Mouse (Mus musculus) bone marrow macrophage, adult 2 months (primary cell): ENCODE measurements around the gene Krtap3-3.

Source experiments
- CTCF ChIP-seq: IDR thresholded peaks from 2 replicates; pipeline ENCODE4 v1.5.1; 2012; ENCODE audit warnings: low read depth, mild to moderate bottlenecking, low read length, moderate library complexity
- POLR2A ChIP-seq: IDR thresholded peaks from 2 replicates; pipeline ENCODE4 v1.6.1; 2012; ENCODE audit warnings: mild to moderate bottlenecking, low read depth, low read length, borderline replicate concordance

- TF ChIP-seq CTCF (no peak), POLR2A (no peak)
Observed at GRCm38 (mm10) chr11:99566530-99566929, 15.9 kb upstream of the Krtap3-3 start, which contains the start of gene Krtap3-1.
